Mouse (Mus musculus) left cerebral cortex, adult 2 months (tissue): ENCODE results near the gene Phpt1. TPM values are rescaled to one million over a fixed set of nuclear protein-coding genes. Genes with fewer than 3 reads are reported as not detected.
"Not testable (repeated sequence)": the region's sequence is repeated elsewhere in the genome, so short reads cannot be mapped to it uniquely, and the experiment has no call there.

ENCODE experiments used
- DNase-seq, 2 experiments: peaks; one replicate each; pipeline ENCODE4 v3.0.0; 2021 to 2022; ENCODE audit warnings: low spot score in 2 of 2, mixed read lengths in 1 of 2; ENCODE audit errors: extremely low spot score in 1 of 2
- H3K27ac ChIP-seq: fragments of 200-600 bp; 2 replicates; pipeline ENCODE4 v1.8.1; 2022
- H3K4me3 ChIP-seq: fragments of 200-600 bp; 2 replicates; pipeline ENCODE4 v1.8.1; 2022
- CTCF ChIP-seq: fragments of 200-600 bp; IDR thresholded peaks from 2 replicates; pipeline ENCODE4 v1.8.1; 2022; ENCODE audit warnings: antibody characterized with exemption, mild to moderate bottlenecking, moderate library complexity
- intact Hi-C: fragments of 180-260 bp; cut with DNase I; formaldehyde crosslinking; loops from one replicate; pipeline ENCODE4 v1.15.1; 2025
- total RNA-seq, 2 experiments: library from RNA; stranded (reverse); gene quantifications; 2 replicates each; pipeline ENCODE4 v1.2.3; 2021

Phpt1 gene
- total RNA-seq, 2 experiments from 2014 or later: 64.0 to 70.5 TPM

GRCm38 (mm10) chr2:25555479-25555878, 19.5 kb downstream of the Phpt1 start:
- DNase-seq, H3K4me3 ChIP-seq, intact Hi-C loops, H3K27ac ChIP-seq: not testable (repeated sequence)
- TF ChIP-seq CTCF: peak; percentile 46

- not testable (repeated sequence) for H3K27ac ChIP-seq, DNase-seq, H3K4me3 ChIP-seq
- intact Hi-C loops: loop anchor here (2.0 kb wide), 1 partner anchor 126 kb away; no protein-coding TSS in a partner anchor
Observed at GRCm38 (mm10) chr2:25553171-25553786, 21.7 kb downstream of the Phpt1 start.

- TF ChIP-seq CTCF: peak; percentile 72
- no peak overlapping the region for H3K4me3 ChIP-seq
Observed at GRCm38 (mm10) chr2:25551186-25551585, 23.8 kb downstream of the Phpt1 start.

GRCm38 (mm10) chr2:25549021-25549991, 25.7 kb downstream of the Phpt1 start:
- DNase-seq: no peak
- intact Hi-C loops: loop anchor here (5.0 kb wide), 1 partner anchor 33 kb away; the partner anchor contains the start of gene Ajm1
- TF ChIP-seq CTCF: no peak
- H3K4me3 ChIP-seq: no peak overlapping the region
- H3K27ac ChIP-seq: no peak overlapping the region

More at GRCm38 (mm10) chr2:25551186-25551585, 23.8 kb downstream of the Phpt1 start:
- intact Hi-C loops: no loop called here
- no peak for DNase-seq
- no peak overlapping the region for H3K27ac ChIP-seq

GRCm38 (mm10) chr2:25546811-25547491, 28.1 kb downstream of the Phpt1 start, which contains the start of gene Traf2:
Gene Traf2, minus strand, starts transcription at chr2:25546940.
- DNase-seq: peak; percentile 99
- peak within 1 kb of the TSS; percentile 86 for H3K4me3 ChIP-seq
- TF ChIP-seq CTCF: no peak
- intact Hi-C loops: loop anchor here (5.0 kb wide), 1 partner anchor 35 kb away; the partner anchor contains the start of gene Ajm1
- H3K27ac ChIP-seq: peak within 1 kb of the TSS; percentile 78

- no peak for TF ChIP-seq CTCF
- no peak for DNase-seq
- Histone ChIP-seq H3K27ac (peak overlapping the region; percentile 78), H3K4me3 (peak overlapping the region; percentile 86)
- intact Hi-C loops: loop anchor here (5.0 kb wide), 1 partner anchor 36 kb away; the partner anchor contains the start of gene Ajm1
Observed at GRCm38 (mm10) chr2:25545996-25546810, 28.8 kb downstream of the Phpt1 start.

GRCm38 (mm10) chr2:25541644-25542367, 33.2 kb downstream of the Phpt1 start:
- intact Hi-C loops: loop anchor here (5.0 kb wide), 1 partner anchor 35 kb away; no protein-coding TSS in a partner anchor
- TF ChIP-seq CTCF: no peak
- H3K4me3 ChIP-seq: no peak overlapping the region
- no peak for DNase-seq
- no peak overlapping the region for H3K27ac ChIP-seq

- TF ChIP-seq CTCF: no peak
- H3K27ac ChIP-seq: no peak overlapping the region
- H3K4me3 ChIP-seq: no peak overlapping the region
- DNase-seq: no peak
- intact Hi-C loops: loop anchor here (5.0 kb wide), 1 partner anchor 33 kb away; no protein-coding TSS in a partner anchor
Observed at GRCm38 (mm10) chr2:25540541-25540948, 34.5 kb downstream of the Phpt1 start.

GRCm38 (mm10) chr2:25536531-25536930, 38.5 kb downstream of the Phpt1 start:
- intact Hi-C loops: no loop called here
- no peak overlapping the region for H3K27ac ChIP-seq
- DNase-seq: no peak
- no peak for TF ChIP-seq CTCF
- H3K4me3 ChIP-seq: no peak overlapping the region

GRCm38 (mm10) chr2:25534866-25535182, 40.2 kb downstream of the Phpt1 start:
- no peak overlapping the region for H3K4me3 ChIP-seq
- DNase-seq: no peak
- H3K27ac ChIP-seq: no peak overlapping the region
- TF ChIP-seq CTCF: no peak
- intact Hi-C loops: no loop called here
